Mouse (Mus musculus) myocyte (in vitro differentiated cells): ENCODE results near the gene Mctp1. TPM values are rescaled to one million over a fixed set of nuclear protein-coding genes. Genes with fewer than 3 reads are reported as not detected.

Experiments used
- H3K27me3 ChIP-seq: one replicate; pipeline ENCODE4 v1.6.1; 2011; ENCODE audit not compliant: control insufficient read depth, insufficient read depth, insufficient read length
- H3K36me3 ChIP-seq: one replicate; pipeline ENCODE4 v1.6.1; 2011; ENCODE audit not compliant: control insufficient read depth, insufficient read depth
- H3K4me2 ChIP-seq: one replicate; pipeline ENCODE4 v1.6.1; 2011; ENCODE audit warnings: low read depth, control low read depth
- H3K4me3 ChIP-seq: one replicate; pipeline ENCODE4 v1.5.1; 2011; ENCODE audit warnings: mild to moderate bottlenecking, control low read depth, moderate library complexity
- H3K79me2 ChIP-seq: one replicate; pipeline ENCODE4 v1.6.1; 2011; ENCODE audit not compliant: control insufficient read depth, insufficient read depth
- H3ac ChIP-seq: one replicate; pipeline ENCODE4 v1.6.1; 2011; ENCODE audit not compliant: control insufficient read depth, insufficient read length
- CEBPB ChIP-seq: IDR thresholded peaks from 2 replicates; pipeline ENCODE4 v1.6.1; 2011; ENCODE audit warnings: mild to moderate bottlenecking, moderate library complexity; ENCODE audit not compliant: poor library complexity, insufficient read depth, severe bottlenecking
- E2F4 ChIP-seq: IDR thresholded peaks from one replicate; pipeline ENCODE4 v1.6.1; 2011; ENCODE audit warnings: mild to moderate bottlenecking, control low read depth, moderate library complexity; ENCODE audit not compliant: insufficient read depth
- MAX ChIP-seq: IDR thresholded peaks from one replicate; pipeline ENCODE4 v1.6.1; 2011; ENCODE audit warnings: low read depth, mild to moderate bottlenecking, control low read depth
- MYOD1 ChIP-seq, 3 experiments: IDR thresholded peaks; one replicate each; pipeline ENCODE4 v1.6.1; 2011; ENCODE audit warnings: control low read depth in 2 of 3, low read depth in 2 of 3, mild to moderate bottlenecking in 2 of 3, moderate library complexity in 1 of 3; ENCODE audit not compliant: insufficient read length in 2 of 3, control insufficient read depth in 1 of 3
- MYOG ChIP-seq, 3 experiments: IDR thresholded peaks; one replicate each; pipeline ENCODE4 v1.6.1; 2011; ENCODE audit warnings: control low read depth in 2 of 3, low read depth in 2 of 3, mild to moderate bottlenecking in 2 of 3; ENCODE audit not compliant: insufficient read length in 2 of 3, control insufficient read depth in 1 of 3, insufficient read depth in 1 of 3
- POLR2A ChIP-seq: IDR thresholded peaks from one replicate; pipeline ENCODE4 v1.6.1; 2011; ENCODE audit warnings: low read depth, mild to moderate bottlenecking, control low read depth, moderate library complexity; ENCODE audit not compliant: insufficient read length
- POLR2AphosphoS2 ChIP-seq: IDR thresholded peaks from one replicate; pipeline ENCODE4 v1.6.1; 2011; ENCODE audit warnings: low read depth, control low read depth; ENCODE audit not compliant: insufficient read length
- REST ChIP-seq: IDR thresholded peaks from one replicate; pipeline ENCODE4 v1.6.1; 2011; ENCODE audit warnings: mild to moderate bottlenecking, control low read depth, moderate library complexity; ENCODE audit not compliant: insufficient read depth, insufficient read length
- SRF ChIP-seq: IDR thresholded peaks from one replicate; pipeline ENCODE4 v1.6.1; 2011; ENCODE audit warnings: low read depth; ENCODE audit not compliant: control insufficient read depth, insufficient read length
- TCF12 ChIP-seq: IDR thresholded peaks from one replicate; pipeline ENCODE4 v1.6.1; 2011; ENCODE audit warnings: mild to moderate bottlenecking, control low read depth; ENCODE audit not compliant: poor library complexity, insufficient read depth, severe bottlenecking
- TCF3 ChIP-seq: IDR thresholded peaks from one replicate; pipeline ENCODE4 v1.6.1; 2011; ENCODE audit warnings: low read depth, control low read depth; ENCODE audit not compliant: insufficient read length
- USF1 ChIP-seq: IDR thresholded peaks from one replicate; pipeline ENCODE4 v1.6.1; 2011; ENCODE audit warnings: low read depth, mild to moderate bottlenecking, control low read depth, moderate library complexity
- polyA plus RNA-seq: library from polyadenylated mRNA; unstranded; fragments of >200 nt; fragmentation: generic; extraction: Trizol; gene quantifications from one replicate; pipeline ENCODE4 v1.2.1, GENCODE M21; 2012; ENCODE audit warnings: missing spikeins

Gene Mctp1
- polyA plus RNA-seq, 1 experiment = 0.67 TPM

- Histone ChIP-seq H3K27me3 (no peaks in the 10 kb centered on the region), H3K4me2 (no peak overlapping the region), H3K36me3 (no peaks in the 10 kb centered on the region), H3K79me2 (no peaks in the 10 kb centered on the region), H3ac (no peak overlapping the region), H3K4me3 (no peak overlapping the region)
- TF ChIP-seq E2F4 = no peak
- no peak for TF ChIP-seq TCF12
- TF ChIP-seq POLR2A = no peak
- TF ChIP-seq MYOD1 (IDR thresholded peaks at IDR 0.05; ENCODE audit: control insufficient read depth in 1 of 3, insufficient read length in 2 of 3, low read depth in 2 of 3) = no peak
- no peak for TF ChIP-seq MYOG (IDR thresholded peaks at IDR 0.05; ENCODE audit: control insufficient read depth in 1 of 3, insufficient read depth in 1 of 3, insufficient read length in 2 of 3, low read depth in 2 of 3)
- no peak for TF ChIP-seq USF1
- TF ChIP-seq REST = no peak
- no peak for TF ChIP-seq POLR2AphosphoS2
- no peak for TF ChIP-seq TCF3
- no peak for TF ChIP-seq CEBPB
- TF ChIP-seq MAX = no peak
- no peak for TF ChIP-seq SRF
These were observed 438.7 kb downstream of the Mctp1 start for GRCm38 (mm10) chr13:76823083-76823482.

- Histone ChIP-seq H3K79me2 (no peaks in the 10 kb centered on the region), H3K27me3 (no peaks in the 10 kb centered on the region), H3K4me2 (no peak overlapping the region), H3K36me3 (no peaks in the 10 kb centered on the region), H3K4me3 (no peak overlapping the region), H3ac (no peak overlapping the region)
- TF ChIP-seq MAX (no peak), E2F4 (no peak), TCF12 (no peak), MYOD1 (IDR thresholded peaks at IDR 0.05; ENCODE audit: control insufficient read depth in 1 of 3, insufficient read length in 2 of 3, low read depth in 2 of 3) (no peak), CEBPB (no peak), MYOG (IDR thresholded peaks at IDR 0.05; ENCODE audit: control insufficient read depth in 1 of 3, insufficient read depth in 1 of 3, insufficient read length in 2 of 3, low read depth in 2 of 3) (no peak), POLR2A (no peak), SRF (no peak), USF1 (no peak), TCF3 (no peak), REST (no peak), POLR2AphosphoS2 (no peak)
These were observed 440.8 kb downstream of the Mctp1 start for GRCm38 (mm10) chr13:76824932-76825694.

- Histone ChIP-seq H3K36me3 (no peaks in the 10 kb centered on the region), H3K27me3 (no peaks in the 10 kb centered on the region), H3K79me2 (no peaks in the 10 kb centered on the region), H3K4me2 (no peak overlapping the region), H3ac (no peak overlapping the region), H3K4me3 (no peak overlapping the region)
- TF ChIP-seq E2F4 (no peak), REST (no peak), MAX (no peak), SRF (no peak), TCF12 (no peak), USF1 (no peak), POLR2A (no peak), MYOG (IDR thresholded peaks at IDR 0.05; ENCODE audit: control insufficient read depth in 1 of 3, insufficient read depth in 1 of 3, insufficient read length in 2 of 3, low read depth in 2 of 3) (no peak), MYOD1 (IDR thresholded peaks at IDR 0.05; ENCODE audit: control insufficient read depth in 1 of 3, insufficient read length in 2 of 3, low read depth in 2 of 3) (no peak)
These were observed 443.4 kb downstream of the Mctp1 start for GRCm38 (mm10) chr13:76827738-76828137.

GRCm38 (mm10) chr13:76838031-76838430, 453.7 kb downstream of the Mctp1 start:
- H3K79me2 ChIP-seq = no peaks in the 10 kb centered on the region
- no peaks in the 10 kb centered on the region for H3K27me3 ChIP-seq
- H3K4me3 ChIP-seq = no peak overlapping the region
- TF ChIP-seq MYOD1 (IDR thresholded peaks at IDR 0.05; ENCODE audit: control insufficient read depth in 1 of 3, insufficient read length in 2 of 3, low read depth in 2 of 3) (no peak), MAX (no peak), USF1 (no peak), TCF12 (no peak), TCF3 (no peak), SRF (no peak), POLR2AphosphoS2 (no peak), CEBPB (no peak), MYOG (IDR thresholded peaks at IDR 0.05; ENCODE audit: control insufficient read depth in 1 of 3, insufficient read depth in 1 of 3, insufficient read length in 2 of 3, low read depth in 2 of 3) (no peak), REST (no peak), POLR2A (no peak), E2F4 (no peak)
- H3K36me3 ChIP-seq = no peaks in the 10 kb centered on the region
- H3ac ChIP-seq = no peak overlapping the region
- H3K4me2 ChIP-seq = no peak overlapping the region

GRCm38 (mm10) chr13:76840712-76841111, 456.4 kb downstream of the Mctp1 start:
- Histone ChIP-seq H3K27me3 (no peaks in the 10 kb centered on the region), H3K4me2 (no peak overlapping the region), H3ac (no peak overlapping the region), H3K79me2 (no peaks in the 10 kb centered on the region), H3K36me3 (no peaks in the 10 kb centered on the region), H3K4me3 (no peak overlapping the region)
- TF ChIP-seq SRF = no peak
- TF ChIP-seq TCF3 = no peak
- no peak for TF ChIP-seq MAX
- TF ChIP-seq TCF12 = no peak
- TF ChIP-seq MYOD1 (IDR thresholded peaks at IDR 0.05; ENCODE audit: control insufficient read depth in 1 of 3, insufficient read length in 2 of 3, low read depth in 2 of 3) = no peak
- no peak for TF ChIP-seq POLR2AphosphoS2
- TF ChIP-seq REST = no peak
- TF ChIP-seq E2F4 = no peak
- TF ChIP-seq USF1 = no peak
- TF ChIP-seq MYOG (IDR thresholded peaks at IDR 0.05; ENCODE audit: control insufficient read depth in 1 of 3, insufficient read depth in 1 of 3, insufficient read length in 2 of 3, low read depth in 2 of 3) = no peak
- no peak for TF ChIP-seq POLR2A
- TF ChIP-seq CEBPB = no peak
